Mouse (Mus musculus) testis, adult 2 months (tissue): ENCODE data around the gene Ehd1.

ENCODE experiments used
- CTCF ChIP-seq: fragments of 200-500 bp; IDR thresholded peaks from 2 replicates; pipeline ENCODE4 v1.5.1; 2012; ENCODE audit warnings: low read depth, mild to moderate bottlenecking, inconsistent platforms, low read length, moderate library complexity; ENCODE audit not compliant: control insufficient read depth, insufficient read depth, insufficient replicate concordance
- POLR2A ChIP-seq: fragments of 200-500 bp; IDR thresholded peaks from 2 replicates; pipeline ENCODE4 v1.6.1; 2012; ENCODE audit warnings: low read depth, mild to moderate bottlenecking, inconsistent platforms, low read length, moderate library complexity; ENCODE audit not compliant: control insufficient read depth

DNA sequence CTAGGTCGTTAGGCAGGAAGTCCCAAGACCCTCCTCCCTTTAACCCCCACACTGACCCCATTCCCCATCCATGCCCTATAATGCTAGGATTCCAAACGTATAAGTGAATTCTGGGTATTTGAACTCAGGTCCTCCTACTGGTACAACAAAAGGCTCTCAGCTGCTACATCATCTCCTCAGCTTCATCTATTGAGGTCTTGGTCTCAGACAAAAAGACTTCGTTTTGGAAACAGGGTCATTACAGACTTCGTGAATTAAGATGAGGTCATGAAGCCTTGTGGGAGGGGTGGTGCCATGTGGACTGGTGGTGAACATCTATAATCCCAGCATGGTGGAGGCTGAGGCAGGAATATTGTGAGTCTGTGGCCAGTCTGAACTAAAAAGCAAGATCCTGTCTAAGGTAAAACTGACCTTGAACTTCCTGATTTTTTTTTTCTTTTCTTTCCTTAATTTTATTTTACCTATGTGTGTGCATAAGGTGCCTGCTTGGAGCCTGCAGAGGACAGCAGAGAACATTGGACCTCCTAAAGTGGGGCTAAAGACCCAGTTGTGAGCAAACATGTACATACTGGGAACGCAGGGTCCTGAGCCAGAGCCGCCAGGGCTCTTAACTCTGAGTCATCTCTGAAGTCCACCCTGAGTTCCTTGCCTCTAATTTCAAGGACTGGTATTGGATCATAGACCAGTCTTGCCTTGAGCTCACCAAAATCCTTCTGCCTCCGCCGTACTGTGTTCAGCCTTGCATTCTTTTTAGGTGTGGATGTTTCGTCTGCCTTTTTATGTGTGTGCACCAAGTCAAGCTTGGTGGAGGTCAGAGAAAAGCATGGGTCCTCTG lies 57.5 kb downstream of the Ehd1 start:
- TF ChIP-seq CTCF (no peak), POLR2A (no peak)
